ENCODE assay signal across 33 mouse cellular contexts in the genomic region with DNA sequence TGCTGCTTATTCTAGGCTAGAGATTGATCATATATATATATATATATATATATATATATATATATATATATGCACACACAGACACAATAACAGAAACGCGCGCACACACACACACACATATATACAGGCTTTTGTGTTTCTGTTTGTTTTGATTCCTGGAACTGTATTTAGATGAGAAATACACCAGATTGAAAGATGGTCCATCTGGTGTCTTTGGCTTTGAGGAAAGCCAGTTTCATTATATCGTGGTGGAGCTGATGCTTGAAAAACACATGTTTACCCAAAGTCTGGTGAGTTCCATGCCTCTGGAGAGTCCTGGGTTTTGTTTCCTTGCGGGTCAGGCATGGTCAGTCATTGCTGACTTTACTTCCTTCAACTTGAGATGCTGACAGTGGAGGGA.
"Had no signal": no experiment of that assay in that cellular context is flagged by ENCODE, and none has a peak within 500 bp of the region (broad histone marks: within the 10 kb centered on the region; RNA-seq: fewer than 3 reads in every experiment).

No protein-coding gene starts in this region.

- H3K27me3 ChIP-seq: limb, embryonic 12.5 days; limb, embryonic 13.5 days; limb, embryonic 15.5 days; liver, embryonic 12.5 days; liver, embryonic 13.5 days; liver, embryonic 15.5 days; lung, embryonic 15.5 days; megakaryocyte, embryonic 14.5 days; midbrain, embryonic 12.5 days; midbrain, embryonic 13.5 days; midbrain, embryonic 15.5 days; neural tube, embryonic 12.5 days; neural tube, embryonic 13.5 days had no signal

- H3K4me1 ChIP-seq: liver, embryonic 12.5 days; lung, embryonic 15.5 days; megakaryocyte, embryonic 14.5 days; midbrain, embryonic 12.5 days; midbrain, embryonic 15.5 days; neural tube, embryonic 12.5 days had no signal

- H3K9me3 ChIP-seq: limb, embryonic 10.5 days; limb, embryonic 12.5 days; limb, embryonic 13.5 days; limb, embryonic 15.5 days; liver, embryonic 12.5 days; liver, embryonic 13.5 days; liver, embryonic 15.5 days; lung, embryonic 15.5 days; megakaryocyte, embryonic 14.5 days; midbrain, embryonic 10.5 days; midbrain, embryonic 12.5 days; midbrain, embryonic 13.5 days; midbrain, embryonic 15.5 days; neural tube, embryonic 12.5 days; neural tube, embryonic 13.5 days had no signal

- H3K4me3 ChIP-seq: limb, embryonic 10.5 days; limb, embryonic 12.5 days; limb, embryonic 13.5 days; limb, embryonic 15.5 days; liver, embryonic 12.5 days; liver, embryonic 13.5 days; liver, embryonic 15.5 days; lung, embryonic 15.5 days; megakaryocyte, embryonic 14.5 days; midbrain, embryonic 10.5 days; midbrain, embryonic 12.5 days; midbrain, embryonic 13.5 days; midbrain, embryonic 15.5 days; myocyte; neural tube, embryonic 12.5 days; neural tube, embryonic 13.5 days had no signal

- H3K27ac ChIP-seq: limb, embryonic 10.5 days; limb, embryonic 12.5 days; limb, embryonic 13.5 days; limb, embryonic 15.5 days; liver, embryonic 12.5 days; liver, embryonic 13.5 days; liver, embryonic 14.5 days; liver, embryonic 15.5 days; lung, embryonic 15.5 days; macrophage; midbrain, embryonic 10.5 days; midbrain, embryonic 12.5 days; midbrain, embryonic 13.5 days; midbrain, embryonic 15.5 days; neural tube, embryonic 12.5 days; neural tube, embryonic 13.5 days had no signal

- ATAC-seq: liver, embryonic 12.5 days; liver, postnatal 0 days; lung, postnatal 0 days; midbrain, embryonic 13.5 days; midbrain, embryonic 15.5 days; midbrain, embryonic 16.5 days had no signal

- H3K4me2 ChIP-seq: limb, embryonic 12.5 days; limb, embryonic 13.5 days; limb, embryonic 15.5 days; liver, embryonic 11.5 days; liver, embryonic 12.5 days; liver, embryonic 13.5 days; liver, embryonic 15.5 days; lung, embryonic 14.5 days; lung, embryonic 15.5 days; midbrain, embryonic 11.5 days; midbrain, embryonic 12.5 days; midbrain, embryonic 13.5 days; midbrain, embryonic 15.5 days; neural tube, embryonic 12.5 days; neural tube, embryonic 13.5 days had no signal

- H3K9ac ChIP-seq: limb, embryonic 12.5 days; limb, embryonic 13.5 days; limb, embryonic 15.5 days; liver, embryonic 12.5 days; liver, embryonic 13.5 days; liver, embryonic 14.5 days; liver, embryonic 15.5 days; liver, postnatal 0 days; lung, embryonic 14.5 days; lung, embryonic 15.5 days; midbrain, embryonic 12.5 days; midbrain, embryonic 13.5 days; midbrain, embryonic 15.5 days; neural tube, embryonic 12.5 days; neural tube, embryonic 13.5 days had no signal

- DNase-seq: left cerebral cortex, postnatal 4 days; liver; liver, embryonic 13.5 days; liver, postnatal 0 days; lung, adult 18-20 months; lung, adult 2 months; lung, embryonic 14.5 days; lung, postnatal 10 days; lung, postnatal 14 days; lung, postnatal 36 days; lung, postnatal 4 days; midbrain, embryonic 14.5 days had no signal

- H3K36me3 ChIP-seq: limb, embryonic 10.5 days; limb, embryonic 12.5 days; limb, embryonic 13.5 days; limb, embryonic 15.5 days; liver, embryonic 12.5 days; liver, embryonic 13.5 days; liver, embryonic 15.5 days; lung, embryonic 15.5 days; midbrain, embryonic 10.5 days; midbrain, embryonic 12.5 days; midbrain, embryonic 13.5 days; midbrain, embryonic 15.5 days; neural tube, embryonic 12.5 days; neural tube, embryonic 13.5 days had no signal
